Mouse (Mus musculus) lung, adult 2 months (tissue): ENCODE measurements at regions not wholly inside any gene's neighbourhood (a gene's known extent, or its start where the extent isn't known, plus 50 kb on each side); places are given as distances from the start of the nearest gene placed in this dataset.

Experiments
- DNase-seq: peaks from one replicate; pipeline ENCODE4 v3.0.0; 2022
- H3K4me1 ChIP-seq: fragments of 200-500 bp; 2 replicates; pipeline ENCODE4 v1.6.1; 2011; ENCODE audit warnings: low read length; ENCODE audit not compliant: control insufficient read depth, insufficient read depth
- H3K4me3 ChIP-seq: fragments of 200-500 bp; replicated peaks from 2 replicates; pipeline ENCODE3; 2011; ENCODE audit warnings: low read depth, mild to moderate bottlenecking, control low read depth, low read length; ENCODE audit errors: extremely low read depth
- CTCF ChIP-seq: fragments of 200-500 bp; IDR thresholded peaks from 2 replicates; pipeline ENCODE4 v1.5.1; 2011; ENCODE audit warnings: mild to moderate bottlenecking, low read length, control low read depth; ENCODE audit not compliant: insufficient read depth
- POLR2A ChIP-seq: fragments of 200-500 bp; IDR thresholded peaks from 2 replicates; pipeline ENCODE4 v1.6.1; 2011; ENCODE audit warnings: low read depth, mild to moderate bottlenecking, control low read depth, low read length, borderline replicate concordance; ENCODE audit errors: extremely low read depth
- WGBS: fragments of 180-500 bp; shearing (Covaris S2); methylation state at CpG from one replicate; pipeline ENCODE4 v1.1.7; 2018; 5-methylcytosine and 5-hydroxymethylcytosine counted together

GRCm38 (mm10) chr10:45763160-45763955, 185.7 kb downstream of the Hace1 start:
- TF ChIP-seq POLR2A (no peak), CTCF (no peak)
- no peak for DNase-seq
- 65% methylated on average over 10 of the region's 10 CpGs for WGBS
- H3K4me3 ChIP-seq = no peak overlapping the region
- H3K4me1 ChIP-seq = no peaks in the 10 kb centered on the region

GRCm38 (mm10) chr10:45779720-45780119, 202.1 kb downstream of the Hace1 start:
- Histone ChIP-seq H3K4me3 (no peak overlapping the region), H3K4me1 (no peaks in the 10 kb centered on the region)
- TF ChIP-seq POLR2A (no peak), CTCF (no peak)
- 32% methylated on average over 6 of the region's 6 CpGs for WGBS
- no peak for DNase-seq

- Histone ChIP-seq H3K4me1 (no peaks in the 10 kb centered on the region), H3K4me3 (no peak overlapping the region)
- no peak for TF ChIP-seq CTCF
- TF ChIP-seq POLR2A = no peak
- 65% methylated on average over 5 of the region's 5 CpGs for WGBS
- no peak for DNase-seq
These were observed 205.4 kb downstream of the Hace1 start for GRCm38 (mm10) chr10:45783026-45783425.

- Histone ChIP-seq H3K4me3 (no peak overlapping the region), H3K4me1 (no peaks in the 10 kb centered on the region)
- no peak for DNase-seq
- TF ChIP-seq POLR2A = no peak
- no peak for TF ChIP-seq CTCF
- WGBS = 47% methylated on average over 11 of the region's 11 CpGs
These were observed 206.0 kb downstream of the Hace1 start for GRCm38 (mm10) chr10:45783461-45784149.

GRCm38 (mm10) chr10:45784150-45784479, 206.5 kb downstream of the Hace1 start:
- Histone ChIP-seq H3K4me3 (no peak overlapping the region), H3K4me1 (no peaks in the 10 kb centered on the region)
- whole genome bisulfite sequencing = 38% methylated on average over 2 of the region's 2 CpGs
- TF ChIP-seq CTCF (no peak), POLR2A (no peak)
- no peak for DNase-seq

GRCm38 (mm10) chr10:45784575-45784974, 206.9 kb downstream of the Hace1 start:
- DNase-seq = no peak
- Histone ChIP-seq H3K4me3 (no peak overlapping the region), H3K4me1 (no peaks in the 10 kb centered on the region)
- 88% methylated on average over 4 of the region's 4 CpGs for WGBS
- TF ChIP-seq CTCF (no peak), POLR2A (no peak)

GRCm38 (mm10) chr10:45788356-45788755, 210.7 kb downstream of the Hace1 start:
- 67% methylated on average over 1 of the region's 1 CpGs for WGBS
- Histone ChIP-seq H3K4me1 (no peaks in the 10 kb centered on the region), H3K4me3 (no peak overlapping the region)
- DNase-seq = no peak
- no peak for TF ChIP-seq POLR2A

GRCm38 (mm10) chr10:45795582-45795981, 218.0 kb downstream of the Hace1 start:
- Histone ChIP-seq H3K4me3 (no peak overlapping the region), H3K4me1 (no peaks in the 10 kb centered on the region)
- DNase-seq = no peak
- WGBS = 82% methylated on average over 2 of the region's 2 CpGs
- TF ChIP-seq CTCF (no peak), POLR2A (no peak)

- WGBS = 43% methylated on average over 12 of the region's 12 CpGs
- H3K4me3 ChIP-seq = no peak overlapping the region
- TF ChIP-seq CTCF (peak; percentile 68), POLR2A (no peak)
- no peaks in the 10 kb centered on the region; the same call in 1 of the 2 replicates for H3K4me1 ChIP-seq
- peak; percentile 4 for DNase-seq
These were observed 222.6 kb downstream of the Hace1 start for GRCm38 (mm10) chr10:45800070-45800851.
